Mouse (Mus musculus) olfactory bulb, adult 2 months (tissue): ENCODE data around the gene Myrf. TPM values are rescaled to one million over a fixed set of nuclear protein-coding genes. Genes with fewer than 3 reads are reported as not detected.
"Not testable (repeated sequence)": the region's sequence is repeated elsewhere in the genome, so short reads cannot be mapped to it uniquely, and the experiment has no call there.

Experiments
- H3K27ac ChIP-seq: fragments of 200-500 bp; 2 replicates; pipeline ENCODE4 v1.5.1; 2012; ENCODE audit warnings: low read depth, low read length; ENCODE audit not compliant: insufficient read depth
- H3K4me1 ChIP-seq: fragments of 200-500 bp; 2 replicates; pipeline ENCODE4 v1.6.1; 2012; ENCODE audit warnings: low read length; ENCODE audit not compliant: control insufficient read depth, insufficient read depth
- H3K4me3 ChIP-seq: fragments of 200-500 bp; 2 replicates; pipeline ENCODE4 v1.5.1; 2012; ENCODE audit warnings: mild to moderate bottlenecking, low read depth, low read length, moderate library complexity; ENCODE audit not compliant: insufficient read depth
- CTCF ChIP-seq: fragments of 200-500 bp; IDR thresholded peaks from 2 replicates; pipeline ENCODE4 v1.5.1; 2012; ENCODE audit warnings: low read depth, mild to moderate bottlenecking, low read length, moderate library complexity; ENCODE audit not compliant: insufficient read depth
- POLR2A ChIP-seq: fragments of 200-500 bp; IDR thresholded peaks from 2 replicates; pipeline ENCODE4 v1.6.1; 2012; ENCODE audit warnings: mild to moderate bottlenecking, low read depth, low read length, moderate library complexity; ENCODE audit not compliant: insufficient read depth
- WGBS: fragments of 180-500 bp; shearing (Covaris S2); methylation state at CpG from one replicate; pipeline ENCODE4 v1.1.7; 2018; 5-methylcytosine and 5-hydroxymethylcytosine counted together
- polyA plus RNA-seq: library from polyadenylated mRNA; stranded (reverse); fragments of >200 nt; gene quantifications from 2 replicates; pipeline ENCODE4 v1.2.4, GENCODE M21; 2012; ENCODE audit warnings: low replicate concordance; ENCODE audit not compliant: missing spikeins, insufficient read depth, insufficient read length

The Myrf gene
- polyA plus RNA-seq, 1 experiment: not detected

GRCm38 (mm10) chr19:10169179-10169578 lies 71.4 kb downstream of the Myrf start:
- no peak for TF ChIP-seq CTCF
- Histone ChIP-seq H3K27ac (no peak overlapping the region), H3K4me1 (no peaks in the 10 kb centered on the region), H3K4me3 (no peak overlapping the region)

GRCm38 (mm10) chr19:10168441-10168840 lies 72.1 kb downstream of the Myrf start:
- no peak overlapping the region for H3K27ac ChIP-seq
- no peak overlapping the region for H3K4me3 ChIP-seq
- no peaks in the 10 kb centered on the region for H3K4me1 ChIP-seq
- TF ChIP-seq POLR2A (no peak), CTCF (no peak)
- 91% methylated on average over 3 of the region's 3 CpGs for WGBS

- Histone ChIP-seq H3K4me3 (no peak overlapping the region), H3K27ac (no peak overlapping the region), H3K4me1 (no peaks in the 10 kb centered on the region)
- WGBS: 81% methylated on average over 1 of the region's 1 CpGs
- no peak for TF ChIP-seq POLR2A
- no peak for TF ChIP-seq CTCF
Measured at GRCm38 (mm10) chr19:10167951-10168350, 72.6 kb downstream of the Myrf start.

GRCm38 (mm10) chr19:10167112-10167511 lies 73.4 kb downstream of the Myrf start:
- 70% methylated on average over 4 of the region's 4 CpGs for WGBS
- no peaks in the 10 kb centered on the region for H3K4me1 ChIP-seq
- H3K27ac ChIP-seq: no peak overlapping the region
- no peak overlapping the region for H3K4me3 ChIP-seq
- TF ChIP-seq POLR2A (no peak), CTCF (no peak)

GRCm38 (mm10) chr19:10165928-10166327 lies 74.6 kb downstream of the Myrf start:
- not testable (repeated sequence) for H3K4me1 ChIP-seq
- 81% methylated on average over 4 of the region's 4 CpGs for WGBS

GRCm38 (mm10) chr19:10163896-10164295 lies 76.7 kb downstream of the Myrf start:
- 43% methylated on average over 3 of the region's 3 CpGs for WGBS
- no peak overlapping the region for H3K4me3 ChIP-seq
- no peaks in the 10 kb centered on the region for H3K4me1 ChIP-seq
- TF ChIP-seq CTCF (no peak), POLR2A (no peak)
- no peak overlapping the region for H3K27ac ChIP-seq

More at GRCm38 (mm10) chr19:10165928-10166327, 74.6 kb downstream of the Myrf start:
- H3K4me3 ChIP-seq, H3K27ac ChIP-seq: not testable (repeated sequence)

Other genes starting within 250 kb of the Myrf start
- not detected in 2 replicates for gene Best1, start 239.1 kb downstream of the Myrf start, polyA plus RNA-seq
- gene Rab3il1, start 239.1 kb downstream of the Myrf start, polyA plus RNA-seq: not detected in 2 replicates
- gene Fads3, start 199.2 kb downstream of the Myrf start, polyA plus RNA-seq: not detected in 2 replicates
- gene Fads2, start 139.0 kb downstream of the Myrf start, polyA plus RNA-seq: 106 TPM in 1 of 2 replicates, not detected in the other
- not detected in 2 replicates for gene Fads1, start 57.9 kb downstream of the Myrf start, polyA plus RNA-seq
- gene Tmem258, start 36.7 kb downstream of the Myrf start, polyA plus RNA-seq: not detected in 2 replicates
- not detected in 2 replicates for gene Fen1, start 36.6 kb downstream of the Myrf start, polyA plus RNA-seq
- gene Dagla, start 64.1 kb upstream of the Myrf start, polyA plus RNA-seq: not detected in 2 replicates
- gene Syt7, start 148.3 kb upstream of the Myrf start, polyA plus RNA-seq: 69.0 TPM in 1 of 2 replicates, not detected in the other
- not detected in 2 replicates for gene Lrrc10b, start 216.7 kb upstream of the Myrf start, polyA plus RNA-seq
- not detected in 2 replicates for gene Ppp1r32, start 242.2 kb upstream of the Myrf start, polyA plus RNA-seq